Mouse (Mus musculus) embryonic facial prominence, embryonic 13.5 days (tissue): ENCODE measurements at regions not wholly inside any gene's neighbourhood (a gene's known extent, or its start where the extent isn't known, plus 50 kb on each side); places are given as distances from the start of the nearest gene placed in this dataset.

Source experiments
- ATAC-seq: fragments of 200-750 bp; cut with Nextera tagmentation; 2 replicates; pipeline ENCODE4 v1.8.0; 2017; ENCODE audit warnings: low read depth; ENCODE audit not compliant: insufficient number of reproducible peaks, insufficient read depth, low FRiP score, low TSS enrichment
- H3K27ac ChIP-seq: fragments of 300-500 bp; sonication (generic); 2 replicates; pipeline ENCODE4 v1.5.1; 2015; ENCODE audit warnings: moderate library complexity, mild to moderate bottlenecking, inconsistent platforms
- H3K27me3 ChIP-seq: fragments of 300-500 bp; sonication (generic); 2 replicates; pipeline ENCODE4 v1.6.1; 2015; ENCODE audit warnings: mild to moderate bottlenecking, inconsistent platforms
- H3K36me3 ChIP-seq: fragments of 300-500 bp; sonication (generic); 2 replicates; pipeline ENCODE4 v1.6.1; 2015; ENCODE audit warnings: mild to moderate bottlenecking, inconsistent platforms
- H3K4me1 ChIP-seq: fragments of 300-500 bp; sonication (generic); 2 replicates; pipeline ENCODE4 v1.6.1; 2015; ENCODE audit warnings: inconsistent platforms
- H3K4me2 ChIP-seq: fragments of 300-500 bp; sonication (generic); 2 replicates; pipeline ENCODE4 v1.6.1; 2015; ENCODE audit warnings: moderate library complexity, mild to moderate bottlenecking, inconsistent platforms
- H3K4me3 ChIP-seq: fragments of 300-500 bp; sonication (generic); 2 replicates; pipeline ENCODE4 v1.5.1; 2015; ENCODE audit warnings: mild to moderate bottlenecking, inconsistent platforms
- H3K9ac ChIP-seq: fragments of 300-500 bp; sonication (generic); 2 replicates; pipeline ENCODE4 v1.6.1; 2015; ENCODE audit warnings: mild to moderate bottlenecking, inconsistent platforms
- H3K9me3 ChIP-seq: fragments of 300-500 bp; sonication (generic); 2 replicates; pipeline ENCODE4 v1.6.1; 2016; ENCODE audit warnings: inconsistent platforms
- WGBS: fragments of 180-500 bp; shearing (Covaris S2); methylation state at CpG from one replicate; pipeline ENCODE4 v1.1.7; 2015; ENCODE audit warnings: mixed read lengths; 5-methylcytosine and 5-hydroxymethylcytosine counted together

GRCm38 (mm10) chr3:123754011-123754610 is 63.5 kb upstream of the Ndst3 start:
- ATAC-seq: no peak
- Histone ChIP-seq H3K27me3 (no peaks in the 10 kb centered on the region), H3K4me2 (no peak overlapping the region), H3K27ac (no peak overlapping the region), H3K36me3 (no peaks in the 10 kb centered on the region), H3K9me3 (no peaks in the 10 kb centered on the region), H3K9ac (no peak overlapping the region), H3K4me1 (no peaks in the 10 kb centered on the region), H3K4me3 (no peak overlapping the region)
- WGBS: 63% methylated on average over 7 of the region's 7 CpGs

DNA sequence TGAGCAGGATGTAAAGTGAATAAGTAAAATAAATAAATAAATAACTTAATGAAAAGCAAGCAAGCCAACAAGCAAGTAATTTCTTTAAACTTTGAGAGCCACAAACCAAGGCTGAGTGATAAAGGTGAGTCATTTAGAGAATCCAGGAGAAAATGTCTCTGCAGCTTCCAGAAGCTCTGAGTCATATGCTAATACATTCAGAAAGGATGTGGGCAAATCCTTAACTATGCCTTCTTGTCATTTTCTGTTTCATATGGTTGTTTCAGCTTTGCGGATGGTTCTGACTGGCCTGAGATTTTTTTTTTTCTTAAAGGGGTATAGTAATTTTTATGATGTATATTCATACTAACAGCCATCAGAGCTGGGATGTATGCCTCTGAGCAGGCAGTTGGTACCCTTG is 64.3 kb upstream of the Ndst3 start:
- no peak for ATAC-seq
- WGBS: 70% methylated on average over 1 of the region's 1 CpGs
- no peak overlapping the region for H3K4me3 ChIP-seq
- H3K9ac ChIP-seq: no peak overlapping the region
- H3K9me3 ChIP-seq: no peaks in the 10 kb centered on the region
- H3K27ac ChIP-seq: no peak overlapping the region
- no peaks in the 10 kb centered on the region for H3K4me1 ChIP-seq
- H3K36me3 ChIP-seq: no peaks in the 10 kb centered on the region
- H3K4me2 ChIP-seq: no peak overlapping the region
- H3K27me3 ChIP-seq: no peaks in the 10 kb centered on the region

DNA sequence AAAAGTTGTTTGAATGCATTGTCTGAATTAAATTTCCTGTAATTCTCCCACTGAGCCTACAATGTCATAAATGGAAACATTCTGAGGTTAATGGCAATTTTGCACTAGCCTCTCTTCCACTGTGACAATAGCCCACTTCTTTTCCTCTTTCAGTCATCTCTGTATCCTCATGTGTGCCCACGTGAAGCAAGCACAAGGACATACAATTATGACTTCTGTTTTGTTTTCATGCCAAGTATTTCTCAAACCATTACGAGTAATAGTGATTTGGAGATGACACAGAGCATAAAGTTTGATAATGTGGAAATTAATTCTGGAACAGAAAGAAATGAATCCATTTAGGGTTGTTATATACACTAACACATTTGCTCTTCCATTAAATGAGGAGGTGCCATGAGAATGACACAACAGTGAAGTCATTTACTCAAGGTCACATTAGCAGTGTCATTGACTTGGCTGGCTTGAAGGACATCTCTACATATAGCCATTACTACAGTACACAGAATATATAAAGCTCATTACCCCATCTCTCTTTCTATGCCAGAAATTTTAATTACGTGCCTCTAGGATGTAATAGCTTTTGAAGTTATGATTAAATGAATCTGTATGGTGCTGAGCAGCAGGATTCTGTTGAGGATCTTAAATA is 75.4 kb upstream of the Ndst3 start:
- 66% methylated on average over 3 of the region's 3 CpGs for WGBS
- H3K4me1 ChIP-seq: peaks cover 4% of the 10 kb centered on the region; the same call in 1 of the 2 replicates
- H3K27me3 ChIP-seq: no peaks in the 10 kb centered on the region
- no peaks in the 10 kb centered on the region for H3K9me3 ChIP-seq
- ATAC-seq: no peak
- no peaks in the 10 kb centered on the region for H3K36me3 ChIP-seq
- no peak overlapping the region for H3K4me3 ChIP-seq
- H3K9ac ChIP-seq: no peak overlapping the region
- H3K27ac ChIP-seq: no peak overlapping the region
- H3K4me2 ChIP-seq: no peak overlapping the region

GRCm38 (mm10) chr3:123766557-123766913 is 75.9 kb upstream of the Ndst3 start:
- Histone ChIP-seq H3K4me1 (peaks cover 4% of the 10 kb centered on the region; the same call in 1 of the 2 replicates), H3K9me3 (no peaks in the 10 kb centered on the region), H3K36me3 (no peaks in the 10 kb centered on the region), H3K9ac (no peak overlapping the region), H3K27ac (no peak overlapping the region), H3K4me3 (no peak overlapping the region), H3K27me3 (no peaks in the 10 kb centered on the region), H3K4me2 (no peak overlapping the region)
- 44% methylated on average over 6 of the region's 6 CpGs for WGBS
- ATAC-seq: no peak

DNA sequence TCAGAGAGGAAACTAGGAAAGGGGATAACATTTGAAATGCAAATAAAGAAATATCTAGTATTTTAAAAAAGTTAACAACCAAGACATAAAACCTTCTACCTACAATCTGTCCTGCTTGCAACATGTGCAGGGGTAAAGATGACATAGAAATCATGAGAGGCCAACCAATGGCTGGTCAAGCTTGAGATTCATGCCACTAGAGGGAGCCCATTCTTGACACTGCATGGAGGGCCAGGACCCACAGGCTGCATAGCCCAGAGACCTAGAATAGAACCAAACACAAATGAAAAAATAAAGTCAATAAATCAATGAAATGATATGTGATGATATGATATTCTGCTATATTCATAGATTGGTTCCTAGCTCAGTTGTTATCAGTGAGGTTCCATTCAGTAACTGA is 89.9 kb upstream of the Ndst3 start:
- Histone ChIP-seq H3K4me3 (no peak overlapping the region), H3K27me3 (no peaks in the 10 kb centered on the region), H3K9ac (no peak overlapping the region), H3K4me2 (no peak overlapping the region), H3K36me3 (no peaks in the 10 kb centered on the region), H3K27ac (no peak overlapping the region), H3K4me1 (no peaks in the 10 kb centered on the region), H3K9me3 (no peaks in the 10 kb centered on the region)
- no peak for ATAC-seq

DNA sequence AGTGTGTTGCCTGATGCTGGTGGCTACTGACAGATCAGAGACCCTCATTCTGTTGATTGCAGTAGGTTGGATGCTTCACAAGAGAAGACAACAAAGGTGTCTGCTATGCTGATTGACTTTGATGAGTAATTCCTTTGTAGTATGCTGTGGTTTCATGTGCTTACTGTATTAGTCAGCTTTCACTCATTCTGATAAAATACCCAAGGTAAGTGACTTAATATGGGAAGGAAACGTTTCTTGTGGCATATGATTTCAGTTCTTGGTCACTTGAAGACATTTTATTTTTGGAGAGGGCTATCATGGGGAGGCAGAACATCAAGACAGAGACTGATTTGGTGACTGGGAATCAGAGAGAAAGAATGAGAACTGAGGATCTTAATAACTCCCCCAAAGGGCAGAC is 90.9 kb upstream of the Ndst3 start:
- no peak for ATAC-seq

DNA sequence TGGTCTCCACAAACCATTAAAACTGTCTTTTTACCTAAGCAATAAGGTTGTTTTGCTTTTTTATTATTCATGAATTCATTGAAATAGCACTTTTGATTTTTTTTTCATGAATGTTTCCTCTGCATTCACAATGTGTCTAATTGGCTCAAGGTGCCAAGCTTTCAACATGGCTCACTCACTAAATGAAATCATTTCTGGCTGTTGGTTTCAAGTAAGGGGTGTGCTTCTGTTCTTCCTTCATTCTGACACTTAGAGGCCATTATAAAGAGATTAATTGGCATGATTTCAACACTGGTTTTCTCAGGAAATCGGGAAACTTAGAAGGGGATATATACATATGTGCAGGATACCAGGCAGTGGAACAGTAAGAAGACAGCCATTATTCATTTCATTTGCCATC is 93.5 kb upstream of the Ndst3 start:
- 87% methylated on average over 1 of the region's 1 CpGs for WGBS
- Histone ChIP-seq H3K9ac (no peak overlapping the region), H3K4me2 (no peak overlapping the region), H3K9me3 (no peaks in the 10 kb centered on the region), H3K4me3 (no peak overlapping the region), H3K27me3 (no peaks in the 10 kb centered on the region), H3K36me3 (no peaks in the 10 kb centered on the region), H3K4me1 (no peaks in the 10 kb centered on the region), H3K27ac (no peak overlapping the region)
- no peak for ATAC-seq

More for the DNA sequence above, 90.9 kb upstream of the Ndst3 start:
- H3K27me3 ChIP-seq: no peaks in the 10 kb centered on the region
- no peak overlapping the region for H3K4me2 ChIP-seq
- no peaks in the 10 kb centered on the region for H3K9me3 ChIP-seq
- no peak overlapping the region for H3K9ac ChIP-seq
- 56% methylated on average over 1 of the region's 1 CpGs for WGBS
- no peak overlapping the region for H3K4me3 ChIP-seq
- no peaks in the 10 kb centered on the region for H3K36me3 ChIP-seq
- H3K27ac ChIP-seq: no peak overlapping the region
- no peaks in the 10 kb centered on the region for H3K4me1 ChIP-seq

DNA sequence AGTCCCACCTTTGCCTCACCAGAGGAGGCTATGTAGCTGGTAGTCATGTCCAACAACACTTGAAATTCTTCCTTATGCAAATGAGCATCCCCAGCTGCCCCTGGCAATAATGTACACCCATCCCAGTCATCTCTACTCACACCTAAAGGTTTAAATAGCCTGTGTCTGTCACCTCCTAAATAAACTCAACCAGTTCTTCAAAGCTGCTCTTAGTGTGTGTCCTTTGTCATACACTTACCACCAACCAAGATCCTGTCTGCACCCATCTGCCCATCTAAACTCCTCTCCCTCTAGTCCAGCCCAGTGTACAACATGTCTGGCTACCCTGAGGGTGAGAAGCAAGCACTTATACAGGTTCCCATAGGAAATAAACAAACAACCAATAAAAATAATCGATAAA is 103.4 kb upstream of the Ndst3 start:
- 87% methylated on average over 1 of the region's 1 CpGs for WGBS

DNA sequence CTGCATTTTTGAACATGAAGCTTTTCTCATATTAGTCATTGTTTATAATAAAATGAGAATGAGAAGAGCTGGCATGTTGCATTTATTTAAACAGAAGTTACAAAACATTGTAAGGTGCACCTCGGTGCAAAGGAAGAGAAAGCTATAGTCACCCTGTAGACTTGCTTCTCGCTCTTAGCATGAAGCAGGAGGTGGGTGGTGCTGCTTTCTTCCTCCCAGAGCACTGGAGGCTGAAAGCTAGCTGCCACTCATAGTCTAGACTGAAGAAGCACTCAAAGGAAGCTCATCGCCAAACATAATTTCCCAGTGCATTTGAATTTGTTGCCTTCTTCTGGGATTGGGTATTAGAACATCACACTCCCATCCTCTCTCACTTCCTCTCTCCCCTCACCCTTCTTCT is 114.7 kb upstream of the Ndst3 start:
- 91% methylated on average over 3 of the region's 3 CpGs for WGBS
- Histone ChIP-seq H3K4me1 (no peaks in the 10 kb centered on the region), H3K9me3 (no peaks in the 10 kb centered on the region), H3K36me3 (no peaks in the 10 kb centered on the region), H3K27ac (no peak overlapping the region), H3K4me2 (no peak overlapping the region), H3K4me3 (no peak overlapping the region), H3K27me3 (no peaks in the 10 kb centered on the region), H3K9ac (no peak overlapping the region)
- ATAC-seq: no peak

More for the DNA sequence above, 103.4 kb upstream of the Ndst3 start:
- H3K9ac ChIP-seq: no peak overlapping the region
- no peaks in the 10 kb centered on the region for H3K27me3 ChIP-seq
- ATAC-seq: no peak
- no peak overlapping the region for H3K4me2 ChIP-seq
- no peaks in the 10 kb centered on the region for H3K4me1 ChIP-seq
- no peak overlapping the region for H3K27ac ChIP-seq
- H3K9me3 ChIP-seq: no peaks in the 10 kb centered on the region
- H3K4me3 ChIP-seq: no peak overlapping the region
- no peaks in the 10 kb centered on the region for H3K36me3 ChIP-seq

GRCm38 (mm10) chr3:123806050-123806449 is 115.4 kb upstream of the Ndst3 start:
- 90% methylated on average over 1 of the region's 1 CpGs for WGBS
- Histone ChIP-seq H3K4me3 (no peak overlapping the region), H3K9ac (no peak overlapping the region)

GRCm38 (mm10) chr3:123806546-123806945 is 115.9 kb upstream of the Ndst3 start:
- H3K4me2 ChIP-seq: no peak overlapping the region
- H3K36me3 ChIP-seq: no peaks in the 10 kb centered on the region
- no peak overlapping the region for H3K4me3 ChIP-seq
- ATAC-seq: no peak
- no peaks in the 10 kb centered on the region for H3K27me3 ChIP-seq
- H3K4me1 ChIP-seq: no peaks in the 10 kb centered on the region
- no peaks in the 10 kb centered on the region for H3K9me3 ChIP-seq
- no peak overlapping the region for H3K27ac ChIP-seq
- 78% methylated on average over 1 of the region's 1 CpGs for WGBS
- no peak overlapping the region for H3K9ac ChIP-seq

More at GRCm38 (mm10) chr3:123806050-123806449, 115.4 kb upstream of the Ndst3 start:
- Histone ChIP-seq H3K4me2 (no peak overlapping the region), H3K4me1 (no peaks in the 10 kb centered on the region), H3K27me3 (no peaks in the 10 kb centered on the region), H3K9me3 (no peaks in the 10 kb centered on the region), H3K27ac (no peak overlapping the region), H3K36me3 (no peaks in the 10 kb centered on the region)
- ATAC-seq: no peak

DNA sequence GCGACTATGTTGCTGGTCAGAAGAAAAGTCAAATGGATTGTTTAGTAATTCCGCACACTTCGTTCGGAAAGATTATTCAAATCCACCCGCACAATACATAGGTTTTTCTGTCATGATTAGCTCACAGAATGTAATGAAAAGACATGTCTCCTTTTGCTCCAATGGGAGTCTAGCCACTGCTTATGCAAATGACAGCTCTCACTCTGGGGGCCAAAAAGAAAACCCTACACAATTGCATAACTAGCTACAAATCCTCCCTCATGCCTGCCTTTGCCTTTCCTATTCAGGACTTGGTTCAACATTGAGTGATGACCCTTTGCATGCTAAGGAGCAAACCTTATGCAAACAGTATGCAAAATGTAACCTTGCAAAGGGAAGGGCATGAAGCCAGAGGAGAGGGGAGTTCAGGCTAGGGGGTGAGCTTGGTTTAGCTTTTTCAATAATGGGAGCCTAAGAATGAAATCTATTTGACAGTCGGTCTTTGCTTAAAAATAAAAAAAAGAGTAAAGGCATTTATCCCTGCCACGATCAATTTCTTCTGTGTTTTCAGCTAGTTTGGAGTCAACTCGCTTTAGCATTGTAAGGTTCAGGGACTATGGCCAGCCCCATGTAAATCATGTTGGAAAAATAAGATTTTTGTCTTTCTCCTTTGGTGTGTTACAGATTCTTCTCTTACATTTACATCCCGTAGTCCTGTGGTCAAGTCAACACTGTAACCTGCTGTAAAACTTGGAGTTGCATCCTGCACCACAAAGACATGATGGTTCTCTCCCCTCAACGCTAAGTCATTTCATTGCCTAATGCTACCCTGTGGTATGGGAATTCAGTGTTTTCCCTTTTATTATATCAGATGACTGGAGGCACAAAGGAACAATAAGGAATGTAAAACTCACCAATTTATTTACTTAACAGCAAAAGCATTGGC is 119.6 kb upstream of the Ndst3 start:
- ATAC-seq: no peak
- Histone ChIP-seq H3K4me2 (no peak overlapping the region), H3K27me3 (no peaks in the 10 kb centered on the region), H3K4me3 (no peak overlapping the region), H3K9ac (no peak overlapping the region), H3K4me1 (no peaks in the 10 kb centered on the region), H3K9me3 (no peaks in the 10 kb centered on the region), H3K36me3 (no peaks in the 10 kb centered on the region), H3K27ac (no peak overlapping the region)
- WGBS: 85% methylated on average over 10 of the region's 10 CpGs
